Mouse (Mus musculus) brain, embryonic 14.5 days (tissue): ENCODE data around the gene Dhh.

ENCODE experiments used
- CTCF ChIP-seq: fragments of 200-500 bp; IDR thresholded peaks from 2 replicates; pipeline ENCODE4 v1.5.1; 2012; ENCODE audit warnings: inconsistent platforms, mild to moderate bottlenecking, moderate library complexity, borderline replicate concordance; ENCODE audit not compliant: insufficient read depth, insufficient read length; ENCODE audit errors: extremely low read depth
- POLR2A ChIP-seq: fragments of 200-500 bp; IDR thresholded peaks from 2 replicates; pipeline ENCODE4 v1.6.1; 2012; ENCODE audit warnings: mild to moderate bottlenecking, inconsistent platforms, borderline replicate concordance; ENCODE audit not compliant: poor library complexity, insufficient read depth, insufficient read length, severe bottlenecking; ENCODE audit errors: extremely low read depth

- TF ChIP-seq CTCF (no peak), POLR2A (no peak)
Measured at GRCm38 (mm10) chr15:98881656-98882008, 16.7 kb downstream of the Dhh start.
